In the genomic region with DNA sequence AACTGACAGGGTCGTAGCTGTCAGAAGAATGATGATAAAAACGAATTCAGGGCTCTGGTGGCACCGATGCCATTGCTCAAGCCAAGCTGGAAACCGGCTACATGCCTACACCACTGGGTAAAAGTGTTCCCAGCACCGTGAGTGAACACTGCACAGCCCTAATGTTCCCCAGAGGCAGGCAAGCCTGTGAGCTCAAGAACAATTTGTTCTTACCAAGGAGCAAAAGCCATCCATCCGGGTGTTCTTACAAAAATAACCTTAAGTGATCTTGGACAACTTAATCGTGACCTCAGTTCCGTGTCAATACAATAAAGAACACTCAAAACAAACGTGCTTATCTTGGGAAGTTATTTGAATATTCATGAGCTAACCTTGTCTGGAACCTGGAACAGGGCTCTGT, we compare ENCODE assay signal across 10 mouse cellular contexts. TPM values are rescaled to one million over a fixed set of nuclear protein-coding genes. Genes with fewer than 3 reads are reported as not detected.
DNase-seq lines count a peak whose midpoint lies in the region; ATAC-seq and TF ChIP-seq lines count a peak whose summit lies in the region.
"Had no signal": no experiment of that assay in that cellular context is flagged by ENCODE, and none has a peak within 500 bp of the region (broad histone marks: within the 10 kb centered on the region; RNA-seq: fewer than 3 reads in every experiment).

No protein-coding gene starts in this region.

- no peaks in the 10 kb centered on the region for H3K36me3 ChIP-seq in kidney, embryonic 15.5 days
- peaks cover 0 to 39% of the 10 kb centered on the region in 2 experiments; a peak in 3 of 4 replicates for H3K36me3 ChIP-seq in MEL (ENCODE audit: control insufficient read depth in 1 of 2, insufficient read depth in 2 of 2, low read length in 2 of 2)
- H3K36me3 ChIP-seq in heart, embryonic 13.5 days: no peaks in the 10 kb centered on the region

- H3K79me2 ChIP-seq in MEL (ENCODE audit: control insufficient read depth, insufficient read depth, low read length, poor library complexity): peaks cover 73% of the 10 kb centered on the region

- TF ChIP-seq RAD21 in MEL (IDR thresholded peaks at IDR 0.05; ENCODE audit: low read depth, low read length): no peak

- no peak overlapping the region for H3K9ac ChIP-seq in kidney, embryonic 15.5 days
- no peak overlapping the region; the same call in 1 of the 2 replicates for H3K9ac ChIP-seq in MEL (ENCODE audit: control insufficient read depth, low read depth, low read length, poor library complexity, severe bottlenecking)
- peak overlapping the region; percentile 94 for H3K9ac ChIP-seq in heart, embryonic 13.5 days

- no peaks in the 10 kb centered on the region for H3K9me3 ChIP-seq in kidney, embryonic 15.5 days (replicated peaks)
- no peaks in the 10 kb centered on the region for H3K9me3 ChIP-seq in MEL (replicated peaks; ENCODE audit: insufficient read depth, low read length)
- no peaks in the 10 kb centered on the region for H3K9me3 ChIP-seq in heart, embryonic 13.5 days

- no peak for ATAC-seq in kidney, embryonic 15.5 days (replicated peaks; ENCODE audit: low FRiP score)
- no peak for ATAC-seq in heart, embryonic 13.5 days (ENCODE audit: extremely low read depth, insufficient number of reproducible peaks, low FRiP score, low TSS enrichment)

- TF ChIP-seq POLR2A in MEL (IDR thresholded peaks at IDR 0.05; ENCODE audit: control insufficient read depth in 1 of 2, insufficient read depth in 1 of 2, low read depth in 1 of 2, low read length in 2 of 2, poor library complexity in 1 of 2): no peak

- TF ChIP-seq EP300 in MEL (IDR thresholded peaks at IDR 0.05; ENCODE audit: low read depth in 1 of 2, low read length in 2 of 2): no peak

- no peak for DNase-seq in kidney, adult 18-20 months
- no peak for DNase-seq in MEL (ENCODE audit: low read depth, low spot score)
- peak; percentile 8 for DNase-seq in lung, postnatal 14 days
- no peak for DNase-seq in cerebellum, postnatal 36 days
- no peak for DNase-seq in left cerebral cortex, adult 18-20 months (ENCODE audit: low spot score in 2 of 2)
- DNase-seq in frontal cortex, adult 2 months (ENCODE audit: extremely low spot score in 1 of 2, low spot score in 1 of 2): no peak
- DNase-seq: cerebellum, postnatal 25 days; kidney, postnatal 14 days had no signal

- 0 out of 2 replicates have a peak overlapping the region, but pooled peaks have one; percentile 70 for H3K4me3 ChIP-seq in kidney, embryonic 15.5 days (replicated peaks)
- peak overlapping the region; percentile 80 to 88; a peak in 3 of 4 replicates for H3K4me3 ChIP-seq in MEL (ENCODE audit: control insufficient read depth in 1 of 2, insufficient read depth in 1 of 2, low read depth in 2 of 2, low read length in 2 of 2)
- H3K4me3 ChIP-seq in heart, embryonic 13.5 days: peak overlapping the region; percentile 64

- peaks cover 47% of the 10 kb centered on the region for H3K4me1 ChIP-seq in kidney, embryonic 15.5 days
- H3K4me1 ChIP-seq in MEL (ENCODE audit: control insufficient read depth in 1 of 2, insufficient read depth in 2 of 2, low read length in 2 of 2): peaks cover 18 to 44% of the 10 kb centered on the region in 2 experiments
- H3K4me1 ChIP-seq in heart, embryonic 13.5 days: peaks cover 53% of the 10 kb centered on the region

- 58% methylated on average over 9 of the region's 9 CpGs for WGBS in kidney, embryonic 15.5 days
- WGBS in heart, embryonic 13.5 days: 39% methylated on average over 9 of the region's 9 CpGs

- H3K27ac ChIP-seq in kidney, embryonic 15.5 days: no peak overlapping the region
- H3K27ac ChIP-seq in MEL (ENCODE audit: control insufficient read depth, low read depth, low read length): no peak overlapping the region
- peak overlapping the region; percentile 96 for H3K27ac ChIP-seq in heart, embryonic 13.5 days (replicated peaks)

- TF ChIP-seq CTCF in MEL (IDR thresholded peaks at IDR 0.05 in 2 of 3, conservative IDR thresholded peaks at IDR 0.05 in 1 of 3; ENCODE audit: control insufficient read depth in 1 of 3, insufficient read depth in 1 of 3, low read depth in 2 of 3, low read length in 3 of 3, poor library complexity in 1 of 3, severe bottlenecking in 1 of 3): no peak

- H3K27me3 ChIP-seq in kidney, embryonic 15.5 days: peaks cover 10% of the 10 kb centered on the region
- no peaks in the 10 kb centered on the region for H3K27me3 ChIP-seq in MEL (ENCODE audit: control insufficient read depth in 1 of 2, insufficient read depth in 2 of 2, low read length in 2 of 2)
- 0 out of 2 replicates have a peak, but pooled peaks cover 7% of the 10 kb centered on the region for H3K27me3 ChIP-seq in heart, embryonic 13.5 days (replicated peaks)

- H3K4me2 ChIP-seq in kidney, embryonic 15.5 days: peak overlapping the region; percentile 97
- H3K4me2 ChIP-seq in heart, embryonic 13.5 days: peak overlapping the region; percentile 83

TF ChIP-seq in MEL, 35 proteins besides CTCF, POLR2A, EP300 and RAD21:
- TF ChIP-seq SIN3A (IDR thresholded peaks at IDR 0.05; ENCODE audit: low read length) (0 out of 2 replicates have a peak, but pooled peaks have one; percentile 15), TCF12 (IDR thresholded peaks at IDR 0.05; ENCODE audit: low read depth, low read length) (no peak)

RNA-seq across cellular contexts. Expression of gene Hk2, which starts 3.2 kb away (rescaled TPM):
- polyA plus RNA-seq in kidney, embryonic 15.5 days (2015; fragmentation: Nextera tagmentation; extraction: Ambion mirVana): 19.0 and 19.7 TPM in 2 replicates
- total RNA-seq in MEL (2012; rRNA removed): 51.6 and 75.6 TPM in 2 replicates
- 10 to 100 TPM in 1 of 2 experiments, not detected in 1; 44.2 TPM for polyA plus RNA-seq in MEL (2012; ENCODE audit: insufficient read depth in 1 of 2, insufficient read length in 2 of 2, low read depth in 1 of 2, low replicate concordance in 2 of 2, missing spikeins in 1 of 2)
- 28.9 and 36.2 TPM in 2 replicates for polyA plus RNA-seq in heart, embryonic 13.5 days (2015; fragmentation: Nextera tagmentation; extraction: Ambion mirVana)
- total RNA-seq in left cerebral cortex, adult 18-20 months (2021): 1 to 10 TPM; 2.5 to 4.4 TPM
- 2.6 and 2.9 TPM in 2 replicates for polyA plus RNA-seq in frontal cortex, adult 2 months (2012; rRNA removed)
